Mouse (Mus musculus) thymus, postnatal 4 days (tissue): ENCODE results near the gene Eif4g3.
"Not testable (repeated sequence)": the region's sequence is repeated elsewhere in the genome, so short reads cannot be mapped to it uniquely, and the experiment has no call there.

Experiments
- DNase-seq: peaks from one replicate; pipeline ENCODE4 v3.0.0; 2021

Gene Eif4g3

GRCm38 (mm10) chr4:137992890-137993289, at the start of gene Eif4g3:
Gene Eif4g3, plus strand, starts transcription at chr4:137993022.
- DNase-seq = no peak

- no peak for DNase-seq
Measured at GRCm38 (mm10) chr4:137943540-137943939, 49.3 kb upstream of the Eif4g3 start.

- DNase-seq = no peak
Measured at GRCm38 (mm10) chr4:137945376-137945775, 47.4 kb upstream of the Eif4g3 start.

- no peak for DNase-seq
Measured at GRCm38 (mm10) chr4:137946419-137946818, 46.4 kb upstream of the Eif4g3 start.

GRCm38 (mm10) chr4:137952840-137953239, 40.0 kb upstream of the Eif4g3 start:
- DNase-seq = peak; percentile 94

- no peak for DNase-seq
Measured at GRCm38 (mm10) chr4:137954184-137954583, 38.6 kb upstream of the Eif4g3 start.

GRCm38 (mm10) chr4:137954926-137955396, 37.9 kb upstream of the Eif4g3 start:
- peak; percentile 29 for DNase-seq

- no peak for DNase-seq
Measured at GRCm38 (mm10) chr4:137956260-137956659, 36.6 kb upstream of the Eif4g3 start.

GRCm38 (mm10) chr4:137959889-137960665, 32.7 kb upstream of the Eif4g3 start:
- no peak for DNase-seq

GRCm38 (mm10) chr4:137960757-137961156, 32.1 kb upstream of the Eif4g3 start:
- no peak for DNase-seq

GRCm38 (mm10) chr4:137962643-137963350, 30.0 kb upstream of the Eif4g3 start:
- no peak for DNase-seq

- DNase-seq = no peak
Measured at GRCm38 (mm10) chr4:137963431-137963830, 29.4 kb upstream of the Eif4g3 start.

GRCm38 (mm10) chr4:137963881-137964584, 28.8 kb upstream of the Eif4g3 start:
- peak; percentile 89 for DNase-seq

GRCm38 (mm10) chr4:137964585-137964930, 28.3 kb upstream of the Eif4g3 start:
- no peak for DNase-seq

- DNase-seq = peak; percentile 75
Measured at GRCm38 (mm10) chr4:137968203-137968602, 24.6 kb upstream of the Eif4g3 start.

- not testable (repeated sequence) for DNase-seq
Measured at GRCm38 (mm10) chr4:137970623-137971199, 22.1 kb upstream of the Eif4g3 start.

GRCm38 (mm10) chr4:137974856-137975432, 17.9 kb upstream of the Eif4g3 start:
- DNase-seq = not testable (repeated sequence)

GRCm38 (mm10) chr4:137979066-137979644, 13.7 kb upstream of the Eif4g3 start:
- not testable (repeated sequence) for DNase-seq

- no peak for DNase-seq
Measured at GRCm38 (mm10) chr4:137982869-137983268, 10.0 kb upstream of the Eif4g3 start.

GRCm38 (mm10) chr4:137984212-137984611, 8.6 kb upstream of the Eif4g3 start:
- DNase-seq = no peak

- no peak for DNase-seq
Measured at GRCm38 (mm10) chr4:137984746-137985145, 8.1 kb upstream of the Eif4g3 start.

GRCm38 (mm10) chr4:137989426-137989825, 3.4 kb upstream of the Eif4g3 start:
- no peak for DNase-seq
